Mouse (Mus musculus) natural killer cell, adult 2 months (primary cell): ENCODE measurements at regions not wholly inside any gene's neighbourhood (a gene's known extent, or its start where the extent isn't known, plus 50 kb on each side); places are given as distances from the start of the nearest gene placed in this dataset.

Experiments used
- DNase-seq, 2 experiments: peaks; one replicate each; pipeline ENCODE4 v3.0.0; 2022; ENCODE audit warnings: low spot score in 2 of 2

- DNase-seq: no peak
These were observed 156.9 kb downstream of the Mex3b start for GRCm38 (mm10) chr7:83023990-83024389.

GRCm38 (mm10) chr7:83031101-83031500 lies 164.0 kb downstream of the Mex3b start:
- no peak for DNase-seq

GRCm38 (mm10) chr7:83032025-83032424 lies 164.9 kb downstream of the Mex3b start:
- DNase-seq: no peak

- no peak for DNase-seq
These were observed 165.8 kb downstream of the Mex3b start for GRCm38 (mm10) chr7:83032924-83033323.

GRCm38 (mm10) chr7:83035190-83035589 lies 168.1 kb downstream of the Mex3b start:
- no peak for DNase-seq

- DNase-seq: no peak
These were observed 169.3 kb downstream of the Mex3b start for GRCm38 (mm10) chr7:83036397-83036796.

- DNase-seq: no peak
These were observed 170.0 kb downstream of the Mex3b start for GRCm38 (mm10) chr7:83037100-83037499.

- DNase-seq: no peak
These were observed 170.6 kb downstream of the Mex3b start for GRCm38 (mm10) chr7:83037714-83038113.

- no peak for DNase-seq
These were observed 176.6 kb downstream of the Mex3b start for GRCm38 (mm10) chr7:83043746-83044145.

GRCm38 (mm10) chr7:83045266-83045665 lies 178.1 kb downstream of the Mex3b start:
- no peak for DNase-seq

- no peak for DNase-seq
These were observed 182.9 kb downstream of the Mex3b start for GRCm38 (mm10) chr7:83050011-83050410.

GRCm38 (mm10) chr7:83050833-83051497 lies 183.8 kb downstream of the Mex3b start:
- DNase-seq: no peak

GRCm38 (mm10) chr7:83056101-83056935 lies 189.2 kb downstream of the Mex3b start:
- no peak for DNase-seq

GRCm38 (mm10) chr7:83060318-83060717 lies 193.2 kb downstream of the Mex3b start:
- no peak for DNase-seq

- no peak for DNase-seq
These were observed 193.6 kb downstream of the Mex3b start for GRCm38 (mm10) chr7:83060733-83061132.

- no peak for DNase-seq
These were observed 194.2 kb downstream of the Mex3b start for GRCm38 (mm10) chr7:83061197-83061893.

GRCm38 (mm10) chr7:83061894-83062477 lies 194.9 kb downstream of the Mex3b start:
- DNase-seq: no peak

GRCm38 (mm10) chr7:83063559-83063958 lies 196.4 kb downstream of the Mex3b start:
- DNase-seq: no peak

GRCm38 (mm10) chr7:83065341-83065740 lies 198.2 kb downstream of the Mex3b start:
- no peak for DNase-seq

GRCm38 (mm10) chr7:83074399-83074970 lies 207.4 kb downstream of the Mex3b start:
- no peak for DNase-seq

- no peak for DNase-seq
These were observed 208.2 kb downstream of the Mex3b start for GRCm38 (mm10) chr7:83075159-83075952.
